17 mouse cellular contexts compared by ENCODE assay signal in the genomic region with DNA sequence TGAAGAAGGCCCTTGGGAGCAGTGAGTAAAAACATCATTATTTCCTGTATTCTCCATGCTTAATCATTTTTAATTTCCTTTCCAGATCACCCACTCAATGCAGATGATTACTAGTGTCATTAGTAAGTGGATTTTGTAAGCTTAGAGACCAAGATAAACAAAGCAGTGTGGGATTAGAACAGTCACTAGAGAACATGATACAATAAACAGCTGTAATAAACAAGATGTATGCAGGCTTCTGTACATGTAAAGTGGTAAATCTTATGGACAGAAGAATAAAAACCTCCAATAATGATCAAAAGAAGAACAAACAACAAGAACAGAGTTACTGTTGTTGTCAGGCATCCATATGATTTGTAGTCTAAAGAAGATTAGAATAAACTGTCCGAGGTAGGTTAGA.
"Had no signal": no experiment of that assay in that cellular context is flagged by ENCODE, and none has a peak within 500 bp of the region (broad histone marks: within the 10 kb centered on the region; RNA-seq: fewer than 3 reads in every experiment).

No protein-coding gene starts in this region.

- H3K4me1 ChIP-seq: midbrain, embryonic 10.5 days; midbrain, embryonic 12.5 days; neural tube, embryonic 13.5 days had no signal

- H3K36me3 ChIP-seq: midbrain, embryonic 10.5 days; midbrain, embryonic 12.5 days; neural tube, embryonic 13.5 days had no signal

- DNase-seq: lung, adult 18-20 months; lung, embryonic 14.5 days; lung, postnatal 10 days; lung, postnatal 4 days; midbrain, embryonic 14.5 days; right cerebral cortex, adult 18-20 months; right cerebral cortex, postnatal 25 days; right cerebral cortex, postnatal 4 days; spleen, adult 18-20 months; thymus, adult 18-20 months; thymus, postnatal 14 days; thymus, postnatal 36 days had no signal

- ATAC-seq: midbrain, embryonic 16.5 days had no signal

- H3K27me3 ChIP-seq: midbrain, embryonic 12.5 days; neural tube, embryonic 13.5 days had no signal

- H3K9ac ChIP-seq: lung, embryonic 14.5 days; midbrain, embryonic 12.5 days; neural tube, embryonic 13.5 days had no signal

- H3K27ac ChIP-seq: midbrain, embryonic 10.5 days; midbrain, embryonic 12.5 days; neural tube, embryonic 13.5 days had no signal

- H3K4me2 ChIP-seq: lung, embryonic 14.5 days; midbrain, embryonic 12.5 days; neural tube, embryonic 13.5 days had no signal

- H3K4me3 ChIP-seq: midbrain, embryonic 10.5 days; midbrain, embryonic 12.5 days; myocyte; neural tube, embryonic 13.5 days had no signal

- H3K9me3 ChIP-seq: midbrain, embryonic 10.5 days; midbrain, embryonic 12.5 days; neural tube, embryonic 13.5 days had no signal
